Mouse (Mus musculus): ENCODE measurements around the gene Kcnj8.
"Not testable (repeated sequence)": the region's sequence is repeated elsewhere in the genome, so short reads cannot be mapped to it uniquely, and the experiment has no call there.

Gene Kcnj8

DNA sequence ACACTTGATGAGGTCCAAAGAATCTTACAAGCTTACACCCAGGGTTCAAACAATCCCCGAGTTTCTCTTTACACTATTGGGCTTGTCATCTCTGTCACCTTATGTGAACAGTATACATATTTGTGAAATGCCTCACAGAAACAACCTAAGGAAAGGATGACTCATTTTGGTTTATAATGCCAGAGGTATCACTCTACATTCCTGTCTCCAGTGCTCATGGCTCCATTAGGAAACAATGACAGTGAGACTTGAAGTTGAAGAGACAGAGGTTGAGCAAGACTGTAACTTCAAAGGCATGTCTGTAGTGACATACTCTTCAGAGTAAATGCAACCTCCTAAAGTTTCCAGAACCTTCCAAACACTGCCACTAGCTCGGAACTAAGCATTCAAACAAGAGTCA lies 23.0 kb downstream of the Kcnj8 start:
- no peak for DNase-seq

- DNase-seq = no peak
Measured at GRCm38 (mm10) chr6:142545132-142545531, 26.3 kb downstream of the Kcnj8 start.

DNA sequence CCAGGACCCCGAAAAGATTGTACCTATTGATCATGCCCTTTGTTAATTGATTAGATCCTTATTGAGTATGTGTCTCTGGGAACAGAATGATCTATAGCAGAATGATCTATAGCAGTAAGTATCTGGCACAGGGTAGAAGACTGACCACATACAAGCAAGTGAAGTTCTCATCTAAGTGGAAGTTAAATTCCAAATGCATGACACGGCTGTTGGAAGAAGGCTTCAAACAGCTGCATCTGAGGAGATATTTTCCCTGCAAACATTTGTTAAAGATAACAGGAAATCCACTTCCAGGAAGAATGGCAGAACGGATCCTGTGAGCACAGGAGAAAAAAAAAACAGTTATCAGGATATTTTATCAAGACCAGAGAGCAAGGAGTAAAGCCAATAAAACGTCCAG lies 27.8 kb downstream of the Kcnj8 start:
- no peak for DNase-seq

- DNase-seq = no peak
Measured at GRCm38 (mm10) chr6:142542800-142543175, 28.6 kb downstream of the Kcnj8 start.

GRCm38 (mm10) chr6:142542082-142542799 lies 29.2 kb downstream of the Kcnj8 start:
- DNase-seq = no peak

- DNase-seq = no peak
Measured at GRCm38 (mm10) chr6:142540561-142541160, 30.8 kb downstream of the Kcnj8 start.

- DNase-seq = no peak
Measured at GRCm38 (mm10) chr6:142540131-142540530, 31.3 kb downstream of the Kcnj8 start.

GRCm38 (mm10) chr6:142538503-142538902 lies 32.9 kb downstream of the Kcnj8 start:
- no peak for DNase-seq

DNA sequence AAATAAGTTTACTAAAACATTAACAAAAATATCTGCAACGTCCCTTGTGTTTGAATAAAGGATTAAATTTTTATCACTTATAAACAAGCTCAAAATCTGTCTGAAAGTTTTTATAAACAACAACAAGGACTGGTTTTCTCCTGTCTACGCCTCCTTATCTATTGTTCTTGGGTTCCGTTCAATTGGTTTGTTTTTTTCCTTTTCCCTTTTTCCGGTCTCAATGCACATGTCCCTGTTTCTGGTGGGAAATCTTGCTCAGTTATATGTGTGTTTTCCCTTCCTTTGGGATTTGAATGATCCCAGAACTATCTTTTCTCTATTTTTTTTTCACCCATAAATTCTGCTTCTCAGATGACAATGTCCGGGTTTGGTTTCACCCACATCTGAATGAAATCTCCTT lies 38.0 kb downstream of the Kcnj8 start:
- no peak for DNase-seq

GRCm38 (mm10) chr6:142532686-142533085 lies 38.7 kb downstream of the Kcnj8 start:
- DNase-seq = no peak

GRCm38 (mm10) chr6:142532141-142532540 lies 39.3 kb downstream of the Kcnj8 start:
- DNase-seq = no peak

- DNase-seq = no peak
Measured at GRCm38 (mm10) chr6:142530378-142530777, 41.0 kb downstream of the Kcnj8 start.

DNA sequence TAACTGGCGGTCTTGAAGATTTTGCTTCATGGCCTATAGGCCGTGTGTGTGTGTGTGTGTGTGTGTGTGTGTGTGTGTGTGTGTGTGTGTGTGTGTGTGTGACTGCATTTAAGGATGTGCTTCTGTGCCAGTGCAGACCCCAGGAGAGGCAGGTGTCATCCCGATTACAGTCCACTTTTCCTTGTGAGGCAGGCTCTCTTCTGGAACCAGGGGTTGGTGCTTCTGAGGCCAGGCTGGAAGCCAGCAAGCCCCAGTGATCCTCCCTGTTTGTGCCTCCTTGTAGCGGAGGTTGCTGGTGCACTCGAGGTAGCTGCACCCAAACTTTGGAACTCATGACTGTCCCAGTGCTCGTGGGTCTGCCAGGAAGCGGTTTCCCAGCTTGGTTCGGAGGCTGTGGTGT lies 41.7 kb downstream of the Kcnj8 start:
- DNase-seq = no peak

DNA sequence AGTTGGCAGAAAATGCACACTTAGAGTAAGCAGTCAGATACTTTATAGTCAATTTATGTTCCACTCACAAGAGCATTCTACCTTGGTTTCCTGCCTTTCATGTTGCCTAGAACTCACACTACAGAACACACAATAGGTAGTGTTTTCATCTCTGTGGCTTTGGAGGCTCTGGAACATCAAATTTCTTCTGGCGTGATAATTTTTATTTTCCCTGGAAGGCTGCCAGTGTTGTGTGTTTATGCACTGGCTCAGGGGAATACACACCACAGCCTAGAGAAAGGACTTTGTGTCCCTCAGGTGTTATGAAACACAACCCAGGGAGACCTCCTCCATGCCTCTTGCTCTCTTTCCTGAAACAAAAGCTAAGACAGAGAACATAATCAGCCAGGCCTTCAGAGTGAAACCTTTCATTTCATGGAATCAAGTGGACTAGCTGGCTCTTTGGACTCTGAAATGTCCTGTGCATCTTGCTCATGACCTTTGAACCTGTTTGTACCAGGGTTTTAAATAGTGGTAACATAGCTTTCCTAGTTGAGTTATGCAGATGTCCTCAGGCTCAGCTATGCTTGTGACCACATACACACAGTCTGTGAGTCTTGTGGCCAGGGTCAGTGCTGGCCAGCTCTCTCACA lies 43.4 kb downstream of the Kcnj8 start:
- DNase-seq = no peak

GRCm38 (mm10) chr6:142524635-142525308 lies 46.6 kb downstream of the Kcnj8 start:
- peak; percentile 56 to 65 for DNase-seq

- DNase-seq = no peak
Measured at GRCm38 (mm10) chr6:142521591-142522110, 49.8 kb downstream of the Kcnj8 start.

DNA sequence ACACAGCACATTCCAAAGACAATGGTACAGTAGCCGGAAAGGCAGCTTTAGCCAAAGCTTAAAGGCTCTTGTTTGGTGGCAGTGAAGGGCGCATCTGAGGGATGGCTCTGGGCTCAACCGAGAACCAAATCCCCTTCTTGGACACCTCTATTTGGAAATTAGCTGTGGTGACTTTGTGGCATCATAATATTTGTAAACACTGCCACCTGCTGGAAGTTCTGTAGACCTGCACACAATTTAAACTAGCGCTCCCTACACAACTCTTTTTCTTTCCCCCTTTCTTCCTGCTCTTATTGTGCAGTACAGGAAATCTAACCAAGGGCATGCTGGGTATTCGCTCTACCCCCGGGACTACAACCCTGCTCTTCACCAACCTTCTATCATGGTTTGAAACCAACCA lies 52.3 kb downstream of the Kcnj8 start:
- DNase-seq = peak in 1 of 2 experiments; percentile 13

DNA sequence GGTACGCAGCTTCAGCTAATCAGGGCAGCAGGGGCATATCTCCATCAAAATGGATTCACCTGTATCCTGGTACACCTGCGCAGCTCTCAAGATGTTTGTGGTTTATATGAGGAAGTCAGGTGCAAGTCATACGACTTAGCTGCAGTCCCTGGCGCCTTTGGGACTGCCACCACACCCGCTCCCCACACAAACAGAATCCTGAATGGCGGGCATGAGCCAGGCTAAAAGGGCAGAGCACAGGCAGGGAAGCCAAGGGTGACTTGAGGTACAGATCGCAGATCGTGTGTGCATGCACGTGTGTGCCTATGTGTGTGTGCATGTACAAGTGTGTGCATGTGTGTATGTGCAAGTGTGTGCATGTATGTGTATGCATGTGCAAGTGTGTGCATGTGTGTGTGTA lies 56.0 kb downstream of the Kcnj8 start:
- not testable (repeated sequence) for DNase-seq

GRCm38 (mm10) chr6:142514912-142515311 lies 56.5 kb downstream of the Kcnj8 start:
- peak; percentile 56 for DNase-seq

All from cerebellum, postnatal 36 days (tissue).